Mouse (Mus musculus): Measurements from ENCODE around the gene Cfb. TPM values are rescaled to one million over a fixed set of nuclear protein-coding genes. Genes with fewer than 3 reads are reported as not detected.

The Cfb gene
- polyA plus RNA-seq, 1 experiment from 2014 or later: 1.8 TPM

DNA sequence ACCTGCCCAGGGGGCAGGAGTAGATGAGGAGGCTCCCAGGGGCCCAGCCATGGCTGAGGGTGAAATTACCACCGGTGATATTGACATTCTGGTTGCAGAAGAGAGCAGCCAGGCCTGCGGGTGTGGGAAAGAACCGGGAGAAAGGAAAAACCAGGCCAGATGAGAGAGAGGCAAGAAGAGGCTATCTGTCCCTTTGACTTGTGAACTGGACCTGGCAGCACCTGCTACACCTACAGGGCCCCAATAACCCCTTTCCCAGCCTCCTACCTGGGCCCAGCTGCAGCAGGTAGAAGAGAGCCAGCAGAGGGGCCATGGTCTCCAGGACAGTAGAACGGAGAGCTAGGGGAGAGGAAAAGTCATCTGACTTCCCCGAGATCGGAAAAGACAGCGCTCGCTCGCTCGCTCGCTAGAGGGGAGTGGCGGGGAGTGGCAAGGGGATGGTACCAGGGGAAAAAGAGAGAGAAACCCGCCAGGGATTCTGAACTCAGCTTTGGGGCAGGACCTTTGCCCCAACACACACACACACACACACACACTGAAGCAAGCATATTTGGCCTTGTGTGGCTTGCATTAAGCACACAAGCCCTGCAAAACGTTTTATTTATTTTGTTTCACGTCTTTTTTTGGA, 19.5 kb upstream of the Cfb start, which contains the start of gene Gm20547:
Gm20547 (minus strand) TSS at position 360 of the 628 bp plus-strand sequence.
- H3K9ac ChIP-seq: peak within 1 kb of the TSS; percentile 45; the same call in 1 of the 2 replicates
- H3K9me3 ChIP-seq: no peaks in the 10 kb centered on the region
- H3K27me3 ChIP-seq: peaks cover 12% of the 10 kb centered on the region
- H3K27ac ChIP-seq (replicated peaks): no peak within 1 kb of the TSS
- ATAC-seq (ENCODE audit: low read depth): no peak
- no peak within 1 kb of the TSS for H3K4me3 ChIP-seq
- peak within 1 kb of the TSS; percentile 22; the same call in 1 of the 2 replicates for H3K4me2 ChIP-seq
- no peaks in the 10 kb centered on the region for H3K36me3 ChIP-seq
- WGBS: 9% methylated on average over 15 of the region's 15 CpGs
- H3K4me1 ChIP-seq (replicated peaks): no peaks in the 10 kb centered on the region

DNA sequence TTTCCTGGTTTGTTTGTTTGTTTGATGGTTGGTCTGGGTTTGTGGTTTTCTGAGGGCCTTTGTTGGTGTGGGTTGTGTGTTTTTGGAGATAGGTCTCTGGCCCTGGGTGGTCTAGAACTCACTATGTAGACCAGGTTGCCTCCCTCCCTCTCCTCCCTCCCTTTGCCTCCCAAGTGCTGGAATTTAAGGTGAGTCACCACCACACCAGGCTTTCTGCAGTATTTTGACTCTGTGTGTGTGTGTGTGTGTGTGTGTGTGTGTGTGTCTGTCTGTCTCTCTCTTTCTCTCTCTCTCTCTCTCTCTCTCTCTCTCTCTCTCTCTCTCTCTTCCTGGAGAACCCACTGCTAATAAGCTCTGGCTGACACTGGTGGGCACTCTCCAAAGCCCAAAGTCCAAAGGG, 18.8 kb upstream of the Cfb start:
- Histone ChIP-seq H3K4me1 (replicated peaks) (no peaks in the 10 kb centered on the region), H3K9me3 (no peaks in the 10 kb centered on the region), H3K9ac (no peak overlapping the region), H3K4me2 (no peak overlapping the region), H3K27ac (replicated peaks) (no peak overlapping the region), H3K4me3 (no peak overlapping the region), H3K27me3 (peaks cover 12% of the 10 kb centered on the region), H3K36me3 (no peaks in the 10 kb centered on the region)
- ATAC-seq (ENCODE audit: low read depth): no peak

DNA sequence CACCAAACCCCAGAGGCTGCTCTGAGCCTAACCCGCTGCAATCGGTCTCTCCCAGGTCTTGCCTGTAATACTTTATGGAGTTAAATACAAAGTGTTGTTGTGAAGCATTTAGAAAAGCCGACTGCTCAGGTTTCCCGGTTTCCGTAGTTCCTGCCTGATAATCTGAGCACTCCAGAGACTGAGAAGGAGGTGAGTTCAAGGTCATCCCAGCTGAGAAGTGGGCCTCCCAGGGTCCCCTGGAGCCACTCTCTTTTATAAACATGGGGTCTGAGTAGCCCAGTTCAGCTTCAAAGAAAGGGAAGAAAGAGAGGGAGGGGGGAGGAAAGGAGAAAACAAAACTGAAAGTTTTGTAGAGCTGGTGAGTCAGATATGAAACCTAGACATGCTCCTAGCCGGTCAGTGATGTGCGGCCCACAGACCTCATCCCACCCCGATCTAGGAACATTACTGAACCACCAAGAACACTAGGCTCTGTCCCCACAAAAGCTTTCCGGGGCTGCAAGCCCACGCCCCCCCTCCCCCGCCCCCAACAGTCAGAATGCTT, 17.1 kb upstream of the Cfb start, which contains the start of gene Zbtb12:
Zbtb12 (plus strand) TSS at position 148 of the 544 bp plus-strand sequence.
- no peaks in the 10 kb centered on the region for H3K9me3 ChIP-seq
- no peak within 1 kb of the TSS for H3K27ac ChIP-seq (replicated peaks)
- H3K36me3 ChIP-seq: no peaks in the 10 kb centered on the region
- 67% methylated on average over 11 of the region's 11 CpGs for whole genome bisulfite sequencing
- no peak for ATAC-seq (ENCODE audit: low read depth)
- H3K9ac ChIP-seq: no peak within 1 kb of the TSS
- no peaks in the 10 kb centered on the region for H3K4me1 ChIP-seq (replicated peaks)
- peaks cover 12% of the 10 kb centered on the region for H3K27me3 ChIP-seq
- no peak within 1 kb of the TSS for H3K4me2 ChIP-seq
- no peak within 1 kb of the TSS for H3K4me3 ChIP-seq

GRCm38 (mm10) chr17:34874321-34874720, 12.0 kb upstream of the Cfb start:
- H3K4me2 ChIP-seq: no peak overlapping the region
- no peaks in the 10 kb centered on the region for H3K4me1 ChIP-seq (replicated peaks)
- H3K27ac ChIP-seq (replicated peaks): no peak overlapping the region
- H3K4me3 ChIP-seq: no peak overlapping the region
- H3K27me3 ChIP-seq: no peaks in the 10 kb centered on the region
- no peak overlapping the region for H3K9ac ChIP-seq
- H3K9me3 ChIP-seq: no peaks in the 10 kb centered on the region
- 88% methylated on average over 6 of the region's 6 CpGs for WGBS
- no peak for ATAC-seq (ENCODE audit: low read depth)
- no peaks in the 10 kb centered on the region for H3K36me3 ChIP-seq

- H3K9ac ChIP-seq: no peak overlapping the region
- no peaks in the 10 kb centered on the region for H3K27me3 ChIP-seq
- H3K27ac ChIP-seq (replicated peaks): no peak overlapping the region
- no peaks in the 10 kb centered on the region for H3K36me3 ChIP-seq
- ATAC-seq (ENCODE audit: low read depth): no peak
- no peak overlapping the region for H3K4me2 ChIP-seq
- H3K4me1 ChIP-seq (replicated peaks): no peaks in the 10 kb centered on the region
- no peak overlapping the region for H3K4me3 ChIP-seq
- no peaks in the 10 kb centered on the region for H3K9me3 ChIP-seq
- WGBS: 68% methylated on average over 7 of the region's 7 CpGs
Observed at GRCm38 (mm10) chr17:34865981-34866380, 3.7 kb upstream of the Cfb start.

- no peak for ATAC-seq (ENCODE audit: low read depth)
- WGBS: 70% methylated on average over 13 of the region's 13 CpGs
- no peaks in the 10 kb centered on the region for H3K4me1 ChIP-seq (replicated peaks)
- H3K4me3 ChIP-seq: no peak overlapping the region
- no peaks in the 10 kb centered on the region for H3K9me3 ChIP-seq
- H3K9ac ChIP-seq: no peak overlapping the region
- H3K36me3 ChIP-seq: peaks cover 14% of the 10 kb centered on the region
- H3K27me3 ChIP-seq: no peaks in the 10 kb centered on the region
- no peak overlapping the region for H3K27ac ChIP-seq (replicated peaks)
- H3K4me2 ChIP-seq: no peak overlapping the region
Observed at GRCm38 (mm10) chr17:34861704-34862415, 458 bp downstream of the Cfb start.

- WGBS: 91% methylated on average over 9 of the region's 9 CpGs
Observed at GRCm38 (mm10) chr17:34860514-34860913, 1.8 kb downstream of the Cfb start.

DNA sequence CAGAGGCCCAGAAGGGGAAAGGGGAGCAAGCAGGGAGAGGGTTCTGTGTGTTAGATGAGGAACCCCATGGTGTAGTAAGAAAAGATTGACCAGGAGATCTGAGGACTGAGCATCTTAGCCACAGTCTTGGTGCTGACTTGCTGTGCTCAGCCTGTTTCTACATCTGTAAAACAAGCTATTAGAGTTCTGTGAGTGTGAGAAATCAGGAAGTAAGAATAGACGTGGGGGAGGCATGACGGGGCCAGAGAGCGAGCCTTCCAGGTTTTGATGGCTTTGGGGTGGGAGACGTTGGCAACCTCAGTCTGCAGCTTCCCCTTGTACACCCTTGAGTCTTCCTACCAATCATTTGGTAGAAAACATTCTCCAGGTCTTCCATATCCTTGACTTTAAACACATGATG, 3.6 kb downstream of the Cfb start:
- no peak for ATAC-seq (ENCODE audit: low read depth)
- Histone ChIP-seq H3K4me3 (no peak overlapping the region), H3K4me1 (replicated peaks) (no peaks in the 10 kb centered on the region), H3K36me3 (peaks cover 44% of the 10 kb centered on the region), H3K9ac (no peak overlapping the region), H3K9me3 (no peaks in the 10 kb centered on the region), H3K4me2 (no peak overlapping the region), H3K27me3 (no peaks in the 10 kb centered on the region), H3K27ac (replicated peaks) (no peak overlapping the region)
- 88% methylated on average over 4 of the region's 4 CpGs for WGBS

More at GRCm38 (mm10) chr17:34860514-34860913, 1.8 kb downstream of the Cfb start:
- Histone ChIP-seq H3K4me1 (replicated peaks) (no peaks in the 10 kb centered on the region), H3K4me2 (no peak overlapping the region), H3K9ac (no peak overlapping the region), H3K27me3 (no peaks in the 10 kb centered on the region), H3K9me3 (no peaks in the 10 kb centered on the region), H3K27ac (replicated peaks) (no peak overlapping the region), H3K4me3 (no peak overlapping the region), H3K36me3 (peaks cover 25% of the 10 kb centered on the region)
- ATAC-seq (ENCODE audit: low read depth): no peak

GRCm38 (mm10) chr17:34855825-34856224, 6.5 kb downstream of the Cfb start:
- peaks cover 11% of the 10 kb centered on the region for H3K4me1 ChIP-seq (replicated peaks)
- H3K4me2 ChIP-seq: no peak overlapping the region
- 56% methylated on average over 3 of the region's 3 CpGs for WGBS
- H3K4me3 ChIP-seq: no peak overlapping the region
- no peak overlapping the region for H3K27ac ChIP-seq (replicated peaks)
- H3K9ac ChIP-seq: no peak overlapping the region
- no peak for ATAC-seq (ENCODE audit: low read depth)
- no peaks in the 10 kb centered on the region for H3K9me3 ChIP-seq
- peaks cover 63% of the 10 kb centered on the region for H3K36me3 ChIP-seq
- H3K27me3 ChIP-seq: no peaks in the 10 kb centered on the region

DNA sequence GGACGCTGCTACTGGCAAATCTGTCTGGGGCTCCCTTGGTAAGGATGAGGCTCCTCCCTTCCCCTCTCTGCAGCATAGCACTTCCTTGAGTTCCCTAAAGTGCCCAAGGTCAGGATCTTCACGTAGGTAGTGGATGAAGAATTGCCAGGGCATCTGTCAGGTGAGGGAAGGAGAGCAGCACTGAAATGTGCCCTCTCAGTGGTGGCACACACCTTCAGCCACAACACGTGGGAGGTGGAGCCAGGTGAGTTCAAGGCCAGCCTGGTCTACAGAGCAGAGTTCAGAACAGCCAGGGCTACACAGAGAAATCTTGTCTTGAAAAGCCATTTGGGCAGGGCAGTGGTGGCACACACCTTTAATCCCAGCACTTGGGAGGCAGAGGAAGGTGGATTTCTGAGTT, 7.6 kb downstream of the Cfb start:
- H3K4me1 ChIP-seq (replicated peaks): peaks cover 14% of the 10 kb centered on the region
- no peak overlapping the region for H3K27ac ChIP-seq (replicated peaks)
- 83% methylated on average over 3 of the region's 3 CpGs for WGBS
- H3K9ac ChIP-seq: no peak overlapping the region
- H3K36me3 ChIP-seq: peaks cover 63% of the 10 kb centered on the region
- H3K4me3 ChIP-seq: no peak overlapping the region
- no peaks in the 10 kb centered on the region for H3K9me3 ChIP-seq
- no peak for ATAC-seq (ENCODE audit: low read depth)
- H3K4me2 ChIP-seq: no peak overlapping the region
- H3K27me3 ChIP-seq: no peaks in the 10 kb centered on the region

DNA sequence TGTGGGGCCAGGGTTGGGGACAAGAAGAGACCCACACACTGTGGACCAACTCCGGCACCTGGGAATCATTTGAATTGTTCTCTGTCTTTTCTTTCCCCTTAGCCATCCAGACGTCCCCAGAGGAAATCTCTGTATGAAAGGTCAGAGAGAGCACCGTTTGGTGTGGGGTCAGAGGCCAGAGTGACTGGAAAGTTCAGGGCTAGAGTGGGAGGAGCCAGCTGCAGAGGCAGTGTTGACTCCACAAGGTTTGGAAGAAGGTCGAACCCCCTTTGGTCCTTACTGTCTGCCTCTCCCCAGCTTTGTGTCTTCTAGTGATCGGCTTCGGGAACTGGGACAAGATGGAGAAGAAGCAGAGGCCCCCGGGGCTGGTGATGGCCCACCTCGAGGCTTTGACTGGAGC, 8.8 kb downstream of the Cfb start:
- Histone ChIP-seq H3K9me3 (no peaks in the 10 kb centered on the region), H3K4me1 (replicated peaks) (peaks cover 26% of the 10 kb centered on the region), H3K4me3 (no peak overlapping the region), H3K9ac (no peak overlapping the region), H3K27ac (replicated peaks) (no peak overlapping the region), H3K27me3 (no peaks in the 10 kb centered on the region), H3K36me3 (peaks cover 63% of the 10 kb centered on the region), H3K4me2 (no peak overlapping the region)
- ATAC-seq (ENCODE audit: low read depth): no peak
- WGBS: 69% methylated on average over 8 of the region's 8 CpGs

DNA sequence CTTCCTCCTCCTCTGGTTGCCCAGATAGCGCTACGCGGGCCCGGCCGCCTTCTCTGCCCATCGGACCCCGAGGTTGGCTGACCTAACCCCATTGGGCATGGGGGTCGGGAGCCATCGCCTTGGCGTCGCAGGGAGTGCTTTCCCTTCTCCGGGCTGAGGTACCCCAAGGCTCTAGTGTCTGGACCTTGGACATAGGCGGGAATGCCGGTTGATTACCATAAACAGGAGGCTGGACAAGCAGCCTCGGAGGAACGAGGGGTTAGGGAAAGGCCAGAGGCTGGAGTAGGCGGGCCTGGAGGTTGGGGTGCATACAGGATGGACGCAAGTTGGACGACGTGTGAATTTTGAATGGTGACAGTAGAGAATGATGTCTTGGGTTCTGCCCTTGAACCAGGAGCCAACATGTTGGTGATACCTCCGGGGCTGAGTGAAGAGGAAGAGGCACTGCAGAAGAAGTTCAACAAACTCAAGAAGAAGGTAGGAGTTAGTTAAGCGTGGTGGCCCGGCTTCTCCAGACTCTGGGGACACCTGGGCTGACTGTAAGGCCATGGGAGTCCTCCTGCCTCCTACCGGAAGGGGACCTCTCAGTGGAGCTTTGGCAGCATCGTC, 11.7 kb downstream of the Cfb start:
- Histone ChIP-seq H3K36me3 (peaks cover 64% of the 10 kb centered on the region), H3K4me2 (peak overlapping the region; percentile 97), H3K4me1 (replicated peaks) (peaks cover 26% of the 10 kb centered on the region), H3K9ac (peak overlapping the region; percentile 93), H3K4me3 (peak overlapping the region; percentile 89), H3K27ac (replicated peaks) (peak overlapping the region; percentile 39; the same call in 1 of the 2 replicates), H3K27me3 (no peaks in the 10 kb centered on the region), H3K9me3 (no peaks in the 10 kb centered on the region)
- ATAC-seq (ENCODE audit: low read depth): peak; percentile 62
- WGBS: 2% methylated on average over 25 of the region's 25 CpGs

Measured in neural tube, embryonic 13.5 days (tissue).